Mouse (Mus musculus): Measurements from ENCODE around the gene Aak1. TPM values are rescaled to one million over a fixed set of nuclear protein-coding genes. Genes with fewer than 3 reads are reported as not detected.

Aak1 gene
- polyA plus RNA-seq, 1 experiment, result 11.5 TPM

- Histone ChIP-seq H3K4me3 (no peak overlapping the region), H3ac (ENCODE audit: control insufficient read depth, insufficient read length) (no peak overlapping the region), H3K79me2 (ENCODE audit: control insufficient read depth, insufficient read depth) (no peaks in the 10 kb centered on the region), H3K27me3 (ENCODE audit: control insufficient read depth, insufficient read depth, insufficient read length) (no peaks in the 10 kb centered on the region), H3K36me3 (ENCODE audit: control insufficient read depth, insufficient read depth) (no peaks in the 10 kb centered on the region), H3K4me2 (ENCODE audit: low read depth) (no peak overlapping the region)
- no peak for TF ChIP-seq TCF12 (IDR thresholded peaks at IDR 0.05; ENCODE audit: insufficient read depth, poor library complexity, severe bottlenecking)
- no peak for TF ChIP-seq E2F4 (IDR thresholded peaks at IDR 0.05; ENCODE audit: insufficient read depth)
- no peak for TF ChIP-seq MYOG (IDR thresholded peaks at IDR 0.05; ENCODE audit: control insufficient read depth in 1 of 3, insufficient read depth in 1 of 3, insufficient read length in 2 of 3, low read depth in 2 of 3)
- TF ChIP-seq REST (IDR thresholded peaks at IDR 0.05; ENCODE audit: insufficient read depth, insufficient read length), result no peak
- TF ChIP-seq TCF3 (IDR thresholded peaks at IDR 0.05; ENCODE audit: insufficient read length, low read depth), result no peak
- TF ChIP-seq POLR2AphosphoS2 (IDR thresholded peaks at IDR 0.05; ENCODE audit: insufficient read length, low read depth), result no peak
- TF ChIP-seq MYOD1 (IDR thresholded peaks at IDR 0.05; ENCODE audit: control insufficient read depth in 1 of 3, insufficient read length in 2 of 3, low read depth in 2 of 3), result no peak
- TF ChIP-seq SRF (IDR thresholded peaks at IDR 0.05; ENCODE audit: control insufficient read depth, insufficient read length, low read depth), result no peak
- no peak for TF ChIP-seq USF1 (IDR thresholded peaks at IDR 0.05; ENCODE audit: low read depth)
- no peak for TF ChIP-seq POLR2A (IDR thresholded peaks at IDR 0.05; ENCODE audit: insufficient read length, low read depth)
- no peak for TF ChIP-seq MAX (IDR thresholded peaks at IDR 0.05; ENCODE audit: low read depth)
- TF ChIP-seq CEBPB (IDR thresholded peaks at IDR 0.05; ENCODE audit: insufficient read depth, poor library complexity, severe bottlenecking), result no peak
These were observed 19.5 kb upstream of the Aak1 start for GRCm38 (mm10) chr6:86829768-86830167.

- H3K36me3 ChIP-seq (ENCODE audit: control insufficient read depth, insufficient read depth), result no peaks in the 10 kb centered on the region
- H3K4me2 ChIP-seq (ENCODE audit: low read depth), result peak overlapping the region; percentile 44
- H3K79me2 ChIP-seq (ENCODE audit: control insufficient read depth, insufficient read depth), result no peaks in the 10 kb centered on the region
- no peak overlapping the region for H3ac ChIP-seq (ENCODE audit: control insufficient read depth, insufficient read length)
- H3K27me3 ChIP-seq (ENCODE audit: control insufficient read depth, insufficient read depth, insufficient read length), result no peaks in the 10 kb centered on the region
- H3K4me3 ChIP-seq, result no peak overlapping the region
- TF ChIP-seq SRF (IDR thresholded peaks at IDR 0.05; ENCODE audit: control insufficient read depth, insufficient read length, low read depth) (no peak), E2F4 (IDR thresholded peaks at IDR 0.05; ENCODE audit: insufficient read depth) (no peak), TCF12 (IDR thresholded peaks at IDR 0.05; ENCODE audit: insufficient read depth, poor library complexity, severe bottlenecking) (no peak), POLR2A (IDR thresholded peaks at IDR 0.05; ENCODE audit: insufficient read length, low read depth) (no peak), REST (IDR thresholded peaks at IDR 0.05; ENCODE audit: insufficient read depth, insufficient read length) (no peak), CEBPB (IDR thresholded peaks at IDR 0.05; ENCODE audit: insufficient read depth, poor library complexity, severe bottlenecking) (no peak), MAX (IDR thresholded peaks at IDR 0.05; ENCODE audit: low read depth) (no peak), MYOD1 (IDR thresholded peaks at IDR 0.05; ENCODE audit: control insufficient read depth in 1 of 3, insufficient read length in 2 of 3, low read depth in 2 of 3) (no peak), POLR2AphosphoS2 (IDR thresholded peaks at IDR 0.05; ENCODE audit: insufficient read length, low read depth) (no peak), TCF3 (IDR thresholded peaks at IDR 0.05; ENCODE audit: insufficient read length, low read depth) (no peak), MYOG (IDR thresholded peaks at IDR 0.05; ENCODE audit: control insufficient read depth in 1 of 3, insufficient read depth in 1 of 3, insufficient read length in 2 of 3, low read depth in 2 of 3) (no peak), USF1 (IDR thresholded peaks at IDR 0.05; ENCODE audit: low read depth) (no peak)
These were observed 18.4 kb upstream of the Aak1 start for GRCm38 (mm10) chr6:86830738-86831500.

GRCm38 (mm10) chr6:86832802-86833502 is 16.4 kb upstream of the Aak1 start:
- Histone ChIP-seq H3K4me2 (ENCODE audit: low read depth) (no peak overlapping the region), H3ac (ENCODE audit: control insufficient read depth, insufficient read length) (no peak overlapping the region), H3K4me3 (no peak overlapping the region), H3K36me3 (ENCODE audit: control insufficient read depth, insufficient read depth) (no peaks in the 10 kb centered on the region), H3K27me3 (ENCODE audit: control insufficient read depth, insufficient read depth, insufficient read length) (no peaks in the 10 kb centered on the region), H3K79me2 (ENCODE audit: control insufficient read depth, insufficient read depth) (no peaks in the 10 kb centered on the region)
- TF ChIP-seq REST (IDR thresholded peaks at IDR 0.05; ENCODE audit: insufficient read depth, insufficient read length), result no peak
- TF ChIP-seq TCF3 (IDR thresholded peaks at IDR 0.05; ENCODE audit: insufficient read length, low read depth), result no peak
- TF ChIP-seq MYOG (IDR thresholded peaks at IDR 0.05; ENCODE audit: control insufficient read depth in 1 of 3, insufficient read depth in 1 of 3, insufficient read length in 2 of 3, low read depth in 2 of 3), result no peak
- no peak for TF ChIP-seq POLR2A (IDR thresholded peaks at IDR 0.05; ENCODE audit: insufficient read length, low read depth)
- TF ChIP-seq MYOD1 (IDR thresholded peaks at IDR 0.05; ENCODE audit: control insufficient read depth in 1 of 3, insufficient read length in 2 of 3, low read depth in 2 of 3), result no peak

GRCm38 (mm10) chr6:86839089-86839488 is 10.2 kb upstream of the Aak1 start:
- Histone ChIP-seq H3K4me3 (no peak overlapping the region), H3K79me2 (ENCODE audit: control insufficient read depth, insufficient read depth) (no peaks in the 10 kb centered on the region), H3K36me3 (ENCODE audit: control insufficient read depth, insufficient read depth) (no peaks in the 10 kb centered on the region), H3K4me2 (ENCODE audit: low read depth) (peak overlapping the region; percentile 8), H3K27me3 (ENCODE audit: control insufficient read depth, insufficient read depth, insufficient read length) (no peaks in the 10 kb centered on the region), H3ac (ENCODE audit: control insufficient read depth, insufficient read length) (no peak overlapping the region)
- TF ChIP-seq POLR2A (IDR thresholded peaks at IDR 0.05; ENCODE audit: insufficient read length, low read depth) (no peak), SRF (IDR thresholded peaks at IDR 0.05; ENCODE audit: control insufficient read depth, insufficient read length, low read depth) (no peak), CEBPB (IDR thresholded peaks at IDR 0.05; ENCODE audit: insufficient read depth, poor library complexity, severe bottlenecking) (no peak), REST (IDR thresholded peaks at IDR 0.05; ENCODE audit: insufficient read depth, insufficient read length) (no peak), POLR2AphosphoS2 (IDR thresholded peaks at IDR 0.05; ENCODE audit: insufficient read length, low read depth) (no peak), E2F4 (IDR thresholded peaks at IDR 0.05; ENCODE audit: insufficient read depth) (no peak), MAX (IDR thresholded peaks at IDR 0.05; ENCODE audit: low read depth) (no peak), MYOD1 (IDR thresholded peaks at IDR 0.05; ENCODE audit: control insufficient read depth in 1 of 3, insufficient read length in 2 of 3, low read depth in 2 of 3) (no peak), TCF3 (IDR thresholded peaks at IDR 0.05; ENCODE audit: insufficient read length, low read depth) (no peak), TCF12 (IDR thresholded peaks at IDR 0.05; ENCODE audit: insufficient read depth, poor library complexity, severe bottlenecking) (no peak), MYOG (IDR thresholded peaks at IDR 0.05; ENCODE audit: control insufficient read depth in 1 of 3, insufficient read depth in 1 of 3, insufficient read length in 2 of 3, low read depth in 2 of 3) (no peak), USF1 (IDR thresholded peaks at IDR 0.05; ENCODE audit: low read depth) (no peak)
